Mouse (Mus musculus): ENCODE data around the gene Obsl1.

DNA sequence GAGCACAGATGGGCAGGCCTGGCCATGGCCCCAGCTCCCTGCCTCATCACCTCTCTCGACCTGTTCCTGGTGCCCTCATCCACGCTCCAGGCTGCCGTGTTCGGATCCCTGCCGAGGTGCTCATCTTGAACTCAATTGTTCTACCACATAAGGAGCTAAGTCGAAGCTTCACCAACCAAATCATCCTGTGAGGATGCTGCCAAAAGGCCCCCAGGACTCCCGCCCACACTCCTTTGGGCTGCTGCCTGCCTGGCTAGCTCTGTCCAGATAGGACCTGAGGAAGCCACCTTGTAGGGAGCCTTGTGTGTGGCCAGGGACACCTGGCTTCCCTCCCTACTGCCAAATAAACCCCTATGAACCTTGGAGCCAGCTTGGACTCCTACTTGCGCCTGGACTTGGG is 63.4 kb downstream of the Obsl1 start:
- TF ChIP-seq CTCF (IDR thresholded peaks at IDR 0.05; ENCODE audit: control insufficient read depth, insufficient read depth, low read length) (no peak), POLR2A (IDR thresholded peaks at IDR 0.05; ENCODE audit: borderline replicate concordance, control insufficient read depth, low read depth, low read length) (no peak)
